Comparison of ENCODE assay signal across 9 mouse cellular contexts in genomic region chr17:12029921-12030461, GRCm38 (mm10).
DNase-seq lines count a peak whose midpoint lies in the region; ATAC-seq lines count a peak whose summit lies in the region.
"Had no signal": no experiment of that assay in that cellular context is flagged by ENCODE, and none has a peak within 500 bp of the region (broad histone marks: within the 10 kb centered on the region; RNA-seq: fewer than 3 reads in every experiment).

No protein-coding gene starts in this region.

- no peak overlapping the region for H3K27ac ChIP-seq in heart, embryonic 16.5 days (ENCODE audit: low read length)
- H3K27ac ChIP-seq in hindbrain, embryonic 10.5 days = peak overlapping the region; percentile 84
- H3K27ac ChIP-seq in midbrain, embryonic 14.5 days (replicated peaks; ENCODE audit: low read depth, low read length) = peak overlapping the region; percentile 61
- H3K27ac ChIP-seq: liver, embryonic 14.5 days had no signal

- peaks cover 11% of the 10 kb centered on the region; the same call in 1 of the 2 replicates for H3K4me1 ChIP-seq in heart, embryonic 16.5 days (ENCODE audit: control insufficient read depth, insufficient read depth, low read length)
- H3K4me1 ChIP-seq in hindbrain, embryonic 10.5 days (replicated peaks) = peaks cover 29% of the 10 kb centered on the region
- peaks cover 19% of the 10 kb centered on the region for H3K4me1 ChIP-seq in midbrain, embryonic 14.5 days (ENCODE audit: control insufficient read depth, insufficient read depth, low read length)

- no peak for DNase-seq in heart, adult 8-10 months (ENCODE audit: low spot score)
- peak; percentile 41 for DNase-seq in brain, adult 2 months (ENCODE audit: low read depth, low spot score)
- peak; percentile 30 for DNase-seq in hindbrain, embryonic 10.5 days (ENCODE audit: low spot score)
- DNase-seq in midbrain, embryonic 14.5 days = peak; percentile 65
- no peak for DNase-seq in frontal cortex, postnatal 25 days (ENCODE audit: low spot score in 2 of 2)
- no peak for DNase-seq in cerebellum, postnatal 36 days

- H3K9me3 ChIP-seq in heart, embryonic 16.5 days (replicated peaks; ENCODE audit: control insufficient read depth, low read length) = no peaks in the 10 kb centered on the region
- H3K9me3 ChIP-seq in hindbrain, embryonic 10.5 days = no peaks in the 10 kb centered on the region
- H3K9me3 ChIP-seq in midbrain, embryonic 14.5 days (ENCODE audit: control insufficient read depth, low read length) = no peaks in the 10 kb centered on the region

- H3K9ac ChIP-seq in heart, embryonic 16.5 days (ENCODE audit: low read length) = no peak overlapping the region
- no peak overlapping the region; the same call in 1 of the 2 replicates for H3K9ac ChIP-seq in midbrain, embryonic 14.5 days (replicated peaks; ENCODE audit: low read length)
- H3K9ac ChIP-seq: liver, embryonic 14.5 days had no signal

- H3K36me3 ChIP-seq in heart, embryonic 16.5 days (ENCODE audit: control insufficient read depth, insufficient read depth) = no peaks in the 10 kb centered on the region
- no peaks in the 10 kb centered on the region for H3K36me3 ChIP-seq in hindbrain, embryonic 10.5 days
- H3K36me3 ChIP-seq in midbrain, embryonic 14.5 days (ENCODE audit: control insufficient read depth, insufficient read depth, low read length) = no peaks in the 10 kb centered on the region

- no peaks in the 10 kb centered on the region for H3K27me3 ChIP-seq in heart, embryonic 16.5 days (ENCODE audit: control insufficient read depth, insufficient read depth, low read length)
- H3K27me3 ChIP-seq in hindbrain, embryonic 10.5 days (ENCODE audit: insufficient read depth, poor library complexity, severe bottlenecking) = peaks cover 11% of the 10 kb centered on the region
- H3K27me3 ChIP-seq in midbrain, embryonic 14.5 days (ENCODE audit: control insufficient read depth, insufficient read depth, low read length) = no peaks in the 10 kb centered on the region

- no peak for ATAC-seq in heart, embryonic 16.5 days (replicated peaks; ENCODE audit: extremely low read depth, insufficient read depth, low FRiP score)
- 0 out of 2 replicates have a peak, but pooled peaks have one; percentile 24 for ATAC-seq in midbrain, embryonic 14.5 days (ENCODE audit: low FRiP score, low TSS enrichment)
- no peak for ATAC-seq in monocyte, adult 5-6 weeks (replicated peaks; ENCODE audit: insufficient number of reproducible peaks, low FRiP score, low TSS enrichment, poor library complexity, severe bottlenecking)

- no peak overlapping the region for H3K4me3 ChIP-seq in heart, embryonic 16.5 days (ENCODE audit: low read length)
- H3K4me3 ChIP-seq in hindbrain, embryonic 10.5 days = peak overlapping the region; percentile 37; the same call in 1 of the 2 replicates
- H3K4me3 ChIP-seq in midbrain, embryonic 14.5 days (replicated peaks; ENCODE audit: low read depth, low read length) = no peak overlapping the region

- peak overlapping the region; percentile 12; the same call in 1 of the 2 replicates for H3K4me2 ChIP-seq in heart, embryonic 16.5 days (ENCODE audit: low read depth, low read length)
- H3K4me2 ChIP-seq in midbrain, embryonic 14.5 days (ENCODE audit: low read length) = peak overlapping the region; percentile 35

- WGBS in heart, embryonic 16.5 days = 25% methylated on average over 14 of the region's 14 CpGs
- 19% methylated on average over 14 of the region's 14 CpGs for WGBS in hindbrain, embryonic 10.5 days
- 14% methylated on average over 14 of the region's 14 CpGs for WGBS in midbrain, embryonic 14.5 days

Comparison
In these comparisons a context has a peak if more than half of its experiments do, and no peak if none do; other contexts are left out.
1. DNase-seq: peak in brain, adult 2 months (single experiment), hindbrain, embryonic 10.5 days (single experiment) and midbrain, embryonic 14.5 days (single experiment); none in heart, adult 8-10 months (single experiment), frontal cortex, postnatal 25 days (0 of 2) and cerebellum, postnatal 36 days (0 of 2).